In the genomic region with DNA sequence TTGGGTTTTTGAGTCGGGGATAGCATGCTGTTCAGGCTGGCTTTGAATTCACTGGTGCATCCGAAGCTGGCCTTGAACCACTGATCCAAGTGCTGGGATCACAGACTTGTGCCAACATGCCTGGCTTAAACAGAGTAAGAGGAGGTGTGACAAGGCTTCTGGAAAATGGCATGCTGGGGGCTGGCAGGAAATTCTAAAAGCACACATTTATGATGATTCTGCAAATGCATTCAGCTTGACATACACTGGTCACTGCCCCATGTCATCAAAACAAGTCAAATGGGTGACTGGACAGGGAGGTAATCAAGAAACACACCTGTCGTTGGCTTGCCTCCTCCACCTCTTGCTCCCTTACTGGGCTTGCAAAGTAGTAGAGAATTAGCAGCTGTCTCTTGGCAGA, we compare ENCODE assay signal across 9 mouse cellular contexts. TPM values are rescaled to one million over a fixed set of nuclear protein-coding genes. Genes with fewer than 3 reads are reported as not detected.
A peak's percentile ranks its signal among the peaks of the same experiment; 100 is the strongest.
DNase-seq lines count a peak whose midpoint lies in the region; ATAC-seq lines count a peak whose summit lies in the region.
"Had no signal": no experiment of that assay in that cellular context is flagged by ENCODE, and none has a peak within 500 bp of the region (broad histone marks: within the 10 kb centered on the region; RNA-seq: fewer than 3 reads in every experiment).

No protein-coding gene starts in this region.

- H3K27me3 ChIP-seq in kidney, embryonic 15.5 days, result no peaks in the 10 kb centered on the region
- no peaks in the 10 kb centered on the region for H3K27me3 ChIP-seq in embryonic facial prominence, embryonic 12.5 days
- H3K27me3 ChIP-seq in hindbrain, embryonic 12.5 days, result no peaks in the 10 kb centered on the region
- H3K27me3 ChIP-seq in midbrain, embryonic 13.5 days, result no peaks in the 10 kb centered on the region

- no peaks in the 10 kb centered on the region for H3K9me3 ChIP-seq in kidney, embryonic 15.5 days (replicated peaks)
- no peaks in the 10 kb centered on the region for H3K9me3 ChIP-seq in embryonic facial prominence, embryonic 12.5 days
- no peaks in the 10 kb centered on the region for H3K9me3 ChIP-seq in hindbrain, embryonic 12.5 days (replicated peaks)
- no peaks in the 10 kb centered on the region for H3K9me3 ChIP-seq in midbrain, embryonic 13.5 days

- peaks cover 46% of the 10 kb centered on the region for H3K4me1 ChIP-seq in kidney, embryonic 15.5 days
- H3K4me1 ChIP-seq in embryonic facial prominence, embryonic 12.5 days, result peaks cover 26% of the 10 kb centered on the region
- peaks cover 26% of the 10 kb centered on the region for H3K4me1 ChIP-seq in hindbrain, embryonic 12.5 days
- H3K4me1 ChIP-seq in midbrain, embryonic 13.5 days (replicated peaks), result peaks cover 41% of the 10 kb centered on the region

- ATAC-seq in kidney, embryonic 15.5 days (replicated peaks; ENCODE audit: low FRiP score), result no peak
- ATAC-seq in embryonic facial prominence, embryonic 12.5 days (ENCODE audit: insufficient number of reproducible peaks, insufficient read depth, low FRiP score, low TSS enrichment), result no peak
- ATAC-seq in hindbrain, embryonic 12.5 days (ENCODE audit: low FRiP score), result no peak
- ATAC-seq in midbrain, embryonic 13.5 days, result no peak

- no peak for DNase-seq in kidney, postnatal 25 days
- DNase-seq in embryo, embryonic 10 days (ENCODE audit: low spot score), result no peak
- no peak for DNase-seq in right cerebral cortex, postnatal 4 days
- no peak for DNase-seq in yolk sac, embryonic 10.5 days (ENCODE audit: low spot score)
- DNase-seq: lung, postnatal 10 days had no signal

- WGBS in kidney, embryonic 15.5 days, result 46% methylated on average over 3 of the region's 3 CpGs
- WGBS in embryonic facial prominence, embryonic 12.5 days, result 75% methylated on average over 3 of the region's 3 CpGs
- 79% methylated on average over 3 of the region's 3 CpGs for WGBS in hindbrain, embryonic 12.5 days
- WGBS in midbrain, embryonic 13.5 days, result 90% methylated on average over 3 of the region's 3 CpGs

- H3K4me2 ChIP-seq in kidney, embryonic 15.5 days, result peak overlapping the region; percentile 99
- H3K4me2 ChIP-seq in embryonic facial prominence, embryonic 12.5 days (replicated peaks), result peak overlapping the region; percentile 96
- H3K4me2 ChIP-seq in hindbrain, embryonic 12.5 days (replicated peaks), result peak overlapping the region; percentile 74
- H3K4me2 ChIP-seq in midbrain, embryonic 13.5 days (replicated peaks), result peak overlapping the region; percentile 91

- H3K4me3 ChIP-seq in kidney, embryonic 15.5 days (replicated peaks), result peak overlapping the region; percentile 80; the same call in 1 of the 2 replicates
- H3K4me3 ChIP-seq in embryonic facial prominence, embryonic 12.5 days, result peak overlapping the region; percentile 75
- peak overlapping the region; percentile 59; the same call in 1 of the 2 replicates for H3K4me3 ChIP-seq in hindbrain, embryonic 12.5 days
- peak overlapping the region; percentile 87 for H3K4me3 ChIP-seq in midbrain, embryonic 13.5 days (replicated peaks)

- no peak overlapping the region for H3K27ac ChIP-seq in kidney, embryonic 15.5 days
- no peak overlapping the region for H3K27ac ChIP-seq in embryonic facial prominence, embryonic 12.5 days
- 0 out of 2 replicates have a peak overlapping the region, but pooled peaks have one; percentile 40 for H3K27ac ChIP-seq in hindbrain, embryonic 12.5 days
- no peak overlapping the region for H3K27ac ChIP-seq in midbrain, embryonic 13.5 days

- H3K36me3 ChIP-seq in kidney, embryonic 15.5 days, result no peaks in the 10 kb centered on the region
- no peaks in the 10 kb centered on the region for H3K36me3 ChIP-seq in embryonic facial prominence, embryonic 12.5 days
- H3K36me3 ChIP-seq in hindbrain, embryonic 12.5 days, result no peaks in the 10 kb centered on the region
- H3K36me3 ChIP-seq in midbrain, embryonic 13.5 days, result no peaks in the 10 kb centered on the region

- H3K9ac ChIP-seq in kidney, embryonic 15.5 days, result no peak overlapping the region
- H3K9ac ChIP-seq in embryonic facial prominence, embryonic 12.5 days, result no peak overlapping the region
- peak overlapping the region; percentile 27 for H3K9ac ChIP-seq in hindbrain, embryonic 12.5 days
- H3K9ac ChIP-seq in midbrain, embryonic 13.5 days (replicated peaks), result no peak overlapping the region

RNA-seq across cellular contexts. Expression of a gene that starts 1.9 kb away (rescaled TPM):
- polyA plus RNA-seq in kidney, embryonic 15.5 days (2015; fragmentation: Nextera tagmentation; extraction: Ambion mirVana), result 35.2 and 36.3 TPM in 2 replicates
- 31.0 and 32.5 TPM in 2 replicates for polyA plus RNA-seq in embryonic facial prominence, embryonic 12.5 days (2016; fragmentation: Nextera tagmentation; extraction: Ambion mirVana)
- polyA plus RNA-seq in hindbrain, embryonic 12.5 days (2016; fragmentation: Nextera tagmentation; extraction: Ambion mirVana), result 47.1 and 53.6 TPM in 2 replicates
- polyA plus RNA-seq in midbrain, embryonic 13.5 days (2015; fragmentation: Nextera tagmentation; extraction: Ambion mirVana), result 40.7 and 42.4 TPM in 2 replicates
